Mouse (Mus musculus): ENCODE measurements around the gene Kcna2.

Kcna2 gene

GRCm38 (mm10) chr3:107101787-107102651, 1.1 kb downstream of the Kcna2 start:
- DNase-seq (ENCODE audit: low spot score), result no peak

- no peak for DNase-seq (ENCODE audit: low spot score)
Measured at GRCm38 (mm10) chr3:107103041-107103440, 2.1 kb downstream of the Kcna2 start.

- DNase-seq (ENCODE audit: low spot score), result no peak
Measured at GRCm38 (mm10) chr3:107103462-107103861, 2.5 kb downstream of the Kcna2 start.

- DNase-seq (ENCODE audit: low spot score), result no peak
Measured at GRCm38 (mm10) chr3:107105986-107106385, 5.0 kb downstream of the Kcna2 start.

GRCm38 (mm10) chr3:107112498-107112897, 11.6 kb downstream of the Kcna2 start:
- no peak for DNase-seq (ENCODE audit: low spot score)

- DNase-seq (ENCODE audit: low spot score), result no peak
Measured at GRCm38 (mm10) chr3:107112932-107113659, 12.2 kb downstream of the Kcna2 start.

- DNase-seq (ENCODE audit: low spot score), result no peak
Measured at GRCm38 (mm10) chr3:107113771-107114737, 13.1 kb downstream of the Kcna2 start.

- no peak for DNase-seq (ENCODE audit: low spot score)
Measured at GRCm38 (mm10) chr3:107114941-107115340, 14.0 kb downstream of the Kcna2 start.

GRCm38 (mm10) chr3:107115746-107116145, 14.8 kb downstream of the Kcna2 start:
- no peak for DNase-seq (ENCODE audit: low spot score)

- DNase-seq (ENCODE audit: low spot score), result no peak
Measured at GRCm38 (mm10) chr3:107119864-107120564, 19.1 kb downstream of the Kcna2 start.

- DNase-seq (ENCODE audit: low spot score), result no peak
Measured at GRCm38 (mm10) chr3:107122306-107122705, 21.4 kb downstream of the Kcna2 start.

GRCm38 (mm10) chr3:107127667-107128066, 26.7 kb downstream of the Kcna2 start:
- DNase-seq (ENCODE audit: low spot score), result no peak

GRCm38 (mm10) chr3:107128421-107128820, 27.5 kb downstream of the Kcna2 start:
- DNase-seq (ENCODE audit: low spot score), result no peak

- DNase-seq (ENCODE audit: low spot score), result no peak
Measured at GRCm38 (mm10) chr3:107129251-107129650, 28.3 kb downstream of the Kcna2 start.

GRCm38 (mm10) chr3:107130661-107131326, 29.8 kb downstream of the Kcna2 start:
- no peak for DNase-seq (ENCODE audit: low spot score)

- no peak for DNase-seq (ENCODE audit: low spot score)
Measured at GRCm38 (mm10) chr3:107131846-107132245, 30.9 kb downstream of the Kcna2 start.

- DNase-seq (ENCODE audit: low spot score), result no peak
Measured at GRCm38 (mm10) chr3:107132651-107133050, 31.7 kb downstream of the Kcna2 start.

- no peak for DNase-seq (ENCODE audit: low spot score)
Measured at GRCm38 (mm10) chr3:107134457-107134856, 33.5 kb downstream of the Kcna2 start.

GRCm38 (mm10) chr3:107147126-107147525, 46.2 kb downstream of the Kcna2 start:
- no peak for DNase-seq (ENCODE audit: low spot score)

GRCm38 (mm10) chr3:107149006-107149405, 48.1 kb downstream of the Kcna2 start:
- no peak for DNase-seq (ENCODE audit: low spot score)

GRCm38 (mm10) chr3:107150469-107150868, 49.5 kb downstream of the Kcna2 start:
- DNase-seq (ENCODE audit: low spot score), result no peak
